Mouse (Mus musculus) embryonic facial prominence, embryonic 15.5 days (tissue): ENCODE measurements around the gene Igdcc4. TPM values are rescaled to one million over a fixed set of nuclear protein-coding genes. Genes with fewer than 3 reads are reported as not detected.

ENCODE experiments used
- ATAC-seq: fragments of 200-750 bp; cut with Nextera tagmentation; 2 replicates; pipeline ENCODE4 v1.8.0; 2017; ENCODE audit warnings: low read depth, moderate TSS enrichment; ENCODE audit not compliant: insufficient number of reproducible peaks, low FRiP score, low TSS enrichment
- H3K27ac ChIP-seq: fragments of 300-500 bp; sonication (generic); replicated peaks from 2 replicates; pipeline ENCODE4 v1.5.1; 2015; ENCODE audit warnings: mild to moderate bottlenecking, inconsistent platforms
- H3K27me3 ChIP-seq: fragments of 300-500 bp; sonication (generic); 2 replicates; pipeline ENCODE4 v1.6.1; 2015; ENCODE audit warnings: inconsistent platforms
- H3K36me3 ChIP-seq: fragments of 300-500 bp; sonication (generic); 2 replicates; pipeline ENCODE4 v1.6.1; 2015; ENCODE audit warnings: mild to moderate bottlenecking, inconsistent platforms
- H3K4me1 ChIP-seq: fragments of 300-500 bp; sonication (generic); 2 replicates; pipeline ENCODE4 v1.6.1; 2015; ENCODE audit warnings: inconsistent platforms
- H3K4me2 ChIP-seq: fragments of 300-500 bp; sonication (generic); replicated peaks from 2 replicates; pipeline ENCODE4 v1.6.1; 2015; ENCODE audit warnings: mild to moderate bottlenecking, inconsistent platforms
- H3K4me3 ChIP-seq: fragments of 300-500 bp; sonication (generic); replicated peaks from 2 replicates; pipeline ENCODE4 v1.5.1; 2015; ENCODE audit warnings: mild to moderate bottlenecking, inconsistent platforms
- H3K9ac ChIP-seq: fragments of 300-500 bp; sonication (generic); 2 replicates; pipeline ENCODE4 v1.6.1; 2015; ENCODE audit warnings: inconsistent platforms
- H3K9me3 ChIP-seq: fragments of 300-500 bp; sonication (generic); replicated peaks from 2 replicates; pipeline ENCODE4 v1.6.1; 2016; ENCODE audit warnings: inconsistent platforms
- WGBS: fragments of 180-500 bp; shearing (Covaris S2); methylation state at CpG from one replicate; pipeline ENCODE4 v1.1.7; 2015; 5-methylcytosine and 5-hydroxymethylcytosine counted together
- polyA plus RNA-seq: library from polyadenylated mRNA; unstranded; fragments of >200 nt; fragmentation: Nextera tagmentation; extraction: Ambion mirVana; gene quantifications from 2 replicates; pipeline ENCODE4 v1.2.1, GENCODE M21; 2015

The Igdcc4 gene
- polyA plus RNA-seq, 1 experiment from 2014 or later = 38.4 TPM

DNA sequence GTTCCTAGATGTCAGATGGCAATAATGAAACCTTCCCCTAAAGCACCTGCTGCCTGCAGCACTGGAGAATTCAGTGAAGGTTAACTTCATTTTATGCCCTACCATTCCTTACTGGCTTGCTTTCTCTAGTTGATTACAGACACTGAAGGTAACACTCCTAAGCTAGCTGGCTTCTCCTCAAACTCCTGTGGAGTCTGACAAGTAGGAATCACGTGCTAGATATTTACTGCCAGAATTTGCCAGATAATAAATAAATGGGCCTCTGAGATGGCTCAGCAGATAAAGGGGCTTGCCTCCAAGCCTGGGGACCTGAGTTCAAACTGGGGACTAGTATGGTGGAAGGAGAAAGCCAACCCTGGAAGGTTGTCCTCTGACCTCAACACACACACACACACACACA is 14.5 kb upstream of the Igdcc4 start:
- no peak overlapping the region for H3K27ac ChIP-seq
- no peak overlapping the region for H3K4me3 ChIP-seq
- no peak overlapping the region for H3K9ac ChIP-seq
- H3K36me3 ChIP-seq = peaks cover 17% of the 10 kb centered on the region
- 0 out of 2 replicates have a peak, but pooled peaks cover 4% of the 10 kb centered on the region for H3K4me1 ChIP-seq
- WGBS = 50% methylated on average over 1 of the region's 1 CpGs
- H3K9me3 ChIP-seq = no peaks in the 10 kb centered on the region
- H3K4me2 ChIP-seq = no peak overlapping the region
- ATAC-seq = no peak
- no peaks in the 10 kb centered on the region for H3K27me3 ChIP-seq

GRCm38 (mm10) chr9:65087490-65087889 is 13.8 kb upstream of the Igdcc4 start:
- no peak overlapping the region for H3K9ac ChIP-seq
- no peak overlapping the region for H3K27ac ChIP-seq
- H3K4me2 ChIP-seq = no peak overlapping the region
- no peaks in the 10 kb centered on the region for H3K27me3 ChIP-seq
- H3K9me3 ChIP-seq = no peaks in the 10 kb centered on the region
- 0 out of 2 replicates have a peak, but pooled peaks cover 4% of the 10 kb centered on the region for H3K4me1 ChIP-seq
- ATAC-seq = no peak
- H3K4me3 ChIP-seq = no peak overlapping the region
- peaks cover 10% of the 10 kb centered on the region for H3K36me3 ChIP-seq
- WGBS = 17% methylated on average over 5 of the region's 5 CpGs

DNA sequence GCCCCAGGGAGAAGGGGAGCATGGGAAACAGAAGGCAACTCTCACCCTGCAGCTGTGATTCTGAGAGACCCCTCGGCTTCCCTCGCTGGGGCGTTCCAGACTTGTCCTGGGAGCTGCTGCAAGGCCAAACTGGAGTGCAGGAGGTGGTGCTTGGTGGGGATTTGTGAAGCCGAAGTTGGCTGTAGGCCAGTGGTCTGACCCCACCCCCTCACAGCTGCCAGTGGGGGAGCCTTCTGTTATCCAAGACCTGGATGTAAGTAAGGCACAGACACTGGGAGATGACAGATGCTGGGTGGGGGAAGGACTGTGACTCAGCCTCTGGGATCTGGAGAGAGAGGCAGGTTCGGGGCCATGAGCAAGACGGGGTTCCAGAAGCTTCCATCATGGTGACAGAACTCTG is 7.0 kb upstream of the Igdcc4 start:
- WGBS = 27% methylated on average over 6 of the region's 6 CpGs
- Histone ChIP-seq H3K27me3 (no peaks in the 10 kb centered on the region), H3K36me3 (no peaks in the 10 kb centered on the region), H3K4me3 (no peak overlapping the region), H3K27ac (0 out of 2 replicates have a peak overlapping the region, but pooled peaks have one; percentile 1), H3K4me2 (no peak overlapping the region), H3K9me3 (no peaks in the 10 kb centered on the region), H3K9ac (no peak overlapping the region), H3K4me1 (peaks cover 6% of the 10 kb centered on the region; the same call in 1 of the 2 replicates)
- peak; percentile 75 for ATAC-seq

GRCm38 (mm10) chr9:65101686-65102376 is 545 bp downstream of the Igdcc4 start:
- peak overlapping the region; percentile 93 for H3K9ac ChIP-seq
- no peaks in the 10 kb centered on the region for H3K9me3 ChIP-seq
- peak overlapping the region; percentile 81 for H3K4me3 ChIP-seq
- peak overlapping the region; percentile 89 for H3K27ac ChIP-seq
- under 1% methylated on average over 39 of the region's 39 CpGs for WGBS
- H3K4me2 ChIP-seq = peak overlapping the region; percentile 94
- no peaks in the 10 kb centered on the region for H3K27me3 ChIP-seq
- ATAC-seq = peak; percentile 69
- peaks cover 36% of the 10 kb centered on the region for H3K4me1 ChIP-seq
- H3K36me3 ChIP-seq = no peaks in the 10 kb centered on the region

DNA sequence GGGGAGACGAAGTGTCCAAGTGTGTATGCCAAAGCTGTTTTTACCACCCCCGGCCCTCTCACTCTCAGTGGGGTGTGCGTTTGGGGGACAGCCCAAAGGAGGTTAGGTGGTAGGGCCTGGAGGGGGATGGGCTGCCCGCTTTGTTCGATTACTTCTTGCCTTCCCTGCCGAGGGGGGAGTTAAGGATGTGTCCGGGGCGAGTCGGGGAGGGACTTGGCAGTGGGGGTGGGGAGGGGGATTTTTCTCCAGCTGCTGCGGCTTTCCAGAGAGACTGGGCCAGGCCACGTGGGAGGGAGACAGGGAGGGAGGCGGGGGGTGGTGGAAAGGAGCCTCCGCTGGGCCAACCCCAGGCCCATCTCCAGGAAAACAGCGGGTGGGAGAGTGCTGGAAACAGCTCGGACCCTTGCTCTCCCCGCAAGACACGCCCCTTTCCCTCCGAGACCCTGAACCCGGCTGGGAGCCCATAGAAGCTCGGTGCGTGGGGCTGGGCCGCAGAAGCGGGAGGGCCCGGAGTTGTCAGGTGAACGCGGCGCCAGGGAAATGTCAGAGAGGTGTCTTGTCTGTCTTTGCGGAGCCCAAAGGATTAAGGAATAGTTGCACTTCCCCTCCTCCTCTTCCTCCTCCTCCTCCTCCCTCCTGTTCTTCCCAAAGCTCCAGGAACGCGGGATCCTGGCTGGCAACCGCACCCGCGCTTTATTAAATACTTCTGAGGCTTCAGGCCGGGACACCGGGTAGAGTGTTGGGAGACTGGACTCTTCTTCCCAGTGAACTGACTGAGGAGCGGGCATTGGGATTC is 1.3 kb downstream of the Igdcc4 start:
- Histone ChIP-seq H3K27ac (peak overlapping the region; percentile 89), H3K4me2 (peak overlapping the region; percentile 94), H3K4me1 (peaks cover 40% of the 10 kb centered on the region), H3K9me3 (no peaks in the 10 kb centered on the region), H3K36me3 (no peaks in the 10 kb centered on the region), H3K4me3 (peak overlapping the region; percentile 81), H3K27me3 (no peaks in the 10 kb centered on the region), H3K9ac (peak overlapping the region; percentile 93)
- peak; percentile 82 for ATAC-seq
- whole genome bisulfite sequencing = 2% methylated on average over 36 of the region's 36 CpGs

DNA sequence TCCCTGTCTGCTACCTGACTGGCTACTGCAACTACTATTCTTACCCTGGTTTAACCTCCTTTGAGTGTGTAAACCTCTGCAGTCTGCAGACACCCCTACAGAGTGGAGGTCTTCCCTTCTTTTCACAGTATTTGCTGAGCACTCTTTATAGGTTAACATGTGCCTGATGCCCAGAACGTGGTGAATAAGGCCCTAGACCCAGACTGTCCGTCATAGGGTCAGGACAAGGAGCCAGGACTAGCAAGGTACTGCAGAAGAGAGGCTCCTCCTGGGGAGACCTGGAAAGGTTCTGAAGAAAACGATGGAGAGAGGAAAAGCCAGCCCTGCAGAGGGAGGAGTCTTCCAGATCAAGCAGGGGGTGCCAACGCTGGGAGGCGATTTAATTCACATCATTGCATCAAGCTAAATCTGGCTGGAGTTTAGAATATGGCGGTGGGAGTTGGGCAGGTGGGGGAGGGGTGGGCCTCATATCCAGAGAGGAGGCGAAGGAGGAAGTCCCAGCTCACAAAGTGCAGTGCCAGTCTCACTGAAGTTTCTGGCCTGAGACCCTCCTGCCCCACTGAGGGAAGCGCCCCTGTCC is 2.0 kb downstream of the Igdcc4 start:
- 19% methylated on average over 8 of the region's 8 CpGs for WGBS
- Histone ChIP-seq H3K4me1 (peaks cover 47% of the 10 kb centered on the region), H3K9me3 (no peaks in the 10 kb centered on the region), H3K4me2 (peak overlapping the region; percentile 94), H3K27ac (peak overlapping the region; percentile 89), H3K9ac (peak overlapping the region; percentile 93), H3K4me3 (peak overlapping the region; percentile 81), H3K27me3 (no peaks in the 10 kb centered on the region), H3K36me3 (no peaks in the 10 kb centered on the region)
- no peak for ATAC-seq

- Histone ChIP-seq H3K4me1 (peaks cover 61% of the 10 kb centered on the region), H3K9me3 (no peaks in the 10 kb centered on the region)
Measured at GRCm38 (mm10) chr9:65106821-65107220, 5.5 kb downstream of the Igdcc4 start.

DNA sequence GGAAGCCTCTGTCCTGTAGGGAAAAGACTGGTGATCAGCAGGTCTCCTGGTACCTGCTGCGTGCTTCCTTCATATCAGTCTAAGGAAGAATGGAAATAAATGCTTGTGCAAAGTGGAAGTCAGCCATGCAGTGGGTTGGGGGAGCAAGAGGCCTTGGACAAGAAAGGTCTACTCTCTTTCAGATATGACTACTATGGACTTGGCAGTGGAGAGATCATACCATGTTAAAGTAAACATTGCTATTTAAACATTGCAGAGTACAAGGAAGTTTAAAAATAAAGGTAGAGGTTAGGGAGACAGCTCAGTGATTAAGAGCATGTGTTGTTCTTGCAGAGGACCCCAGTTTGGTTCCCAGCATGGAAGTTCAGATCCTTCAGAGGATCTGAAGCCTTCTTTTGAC is 6.6 kb downstream of the Igdcc4 start:
- peaks cover 56% of the 10 kb centered on the region for H3K4me1 ChIP-seq
- no peaks in the 10 kb centered on the region for H3K9me3 ChIP-seq
- 80% methylated on average over 1 of the region's 1 CpGs for WGBS
- H3K36me3 ChIP-seq = no peaks in the 10 kb centered on the region
- no peak overlapping the region for H3K4me3 ChIP-seq
- no peak overlapping the region for H3K27ac ChIP-seq
- ATAC-seq = no peak
- H3K9ac ChIP-seq = no peak overlapping the region
- no peak overlapping the region for H3K4me2 ChIP-seq
- H3K27me3 ChIP-seq = no peaks in the 10 kb centered on the region

More at GRCm38 (mm10) chr9:65106821-65107220, 5.5 kb downstream of the Igdcc4 start:
- no peaks in the 10 kb centered on the region for H3K27me3 ChIP-seq
- no peak overlapping the region for H3K9ac ChIP-seq
- no peak overlapping the region for H3K4me2 ChIP-seq
- 71% methylated on average over 4 of the region's 4 CpGs for WGBS
- ATAC-seq = no peak
- peak overlapping the region; percentile 19; the same call in 1 of the 2 replicates for H3K27ac ChIP-seq
- no peak overlapping the region for H3K4me3 ChIP-seq
- no peaks in the 10 kb centered on the region for H3K36me3 ChIP-seq

DNA sequence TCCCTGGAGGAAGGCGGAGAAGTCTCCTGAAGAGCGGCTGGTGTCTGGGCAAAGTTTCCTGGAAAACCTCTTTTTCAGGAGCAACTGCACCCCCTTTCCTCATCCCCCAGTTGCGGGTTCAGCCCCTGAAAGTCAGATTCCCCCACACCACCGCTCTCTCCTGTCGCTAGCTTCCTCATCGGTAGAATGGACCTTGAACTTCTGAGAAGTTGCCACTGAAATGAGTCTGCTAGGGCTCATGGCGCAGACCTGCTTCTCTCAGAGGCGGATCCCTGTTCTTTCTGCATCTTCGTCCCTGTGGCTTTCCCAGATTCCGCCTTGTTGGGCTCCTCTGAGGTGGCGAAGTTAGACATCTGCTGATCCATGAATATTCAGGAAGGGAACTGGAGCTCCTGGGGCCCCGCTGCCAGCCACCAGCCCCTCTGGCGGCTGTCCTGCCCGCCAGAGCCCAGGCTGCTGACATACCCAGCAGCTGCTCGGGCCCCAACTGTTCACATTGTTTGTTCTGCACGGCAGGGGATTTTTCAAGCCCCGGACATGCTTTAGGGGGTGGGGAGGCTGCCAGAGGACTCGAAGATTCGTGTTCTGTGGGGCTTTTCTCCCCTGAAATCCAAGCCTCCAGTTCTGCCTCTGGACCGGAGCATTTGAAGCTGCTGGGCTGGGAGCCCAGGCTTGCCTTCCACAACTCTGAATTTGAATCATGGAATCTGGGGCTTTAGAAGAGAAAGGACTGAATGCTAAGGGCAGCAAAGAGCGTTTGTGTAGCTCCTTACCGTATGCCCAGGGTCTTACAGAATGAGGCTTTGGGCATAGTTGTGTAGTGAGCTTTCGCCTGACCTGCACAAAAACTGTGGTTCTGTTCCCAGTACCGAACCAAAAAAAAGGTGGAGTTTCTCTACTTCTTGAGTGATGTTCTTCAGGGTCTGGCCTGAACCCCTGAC is 8.1 kb downstream of the Igdcc4 start:
- Histone ChIP-seq H3K27me3 (no peaks in the 10 kb centered on the region), H3K9ac (no peak overlapping the region; the same call in 1 of the 2 replicates), H3K9me3 (no peaks in the 10 kb centered on the region), H3K36me3 (peaks cover 10% of the 10 kb centered on the region), H3K27ac (peak overlapping the region; percentile 91), H3K4me2 (peak overlapping the region; percentile 43), H3K4me1 (peaks cover 43% of the 10 kb centered on the region), H3K4me3 (peak overlapping the region; percentile 18)
- 9% methylated on average over 24 of the region's 24 CpGs for WGBS
- ATAC-seq = peak; percentile 80

DNA sequence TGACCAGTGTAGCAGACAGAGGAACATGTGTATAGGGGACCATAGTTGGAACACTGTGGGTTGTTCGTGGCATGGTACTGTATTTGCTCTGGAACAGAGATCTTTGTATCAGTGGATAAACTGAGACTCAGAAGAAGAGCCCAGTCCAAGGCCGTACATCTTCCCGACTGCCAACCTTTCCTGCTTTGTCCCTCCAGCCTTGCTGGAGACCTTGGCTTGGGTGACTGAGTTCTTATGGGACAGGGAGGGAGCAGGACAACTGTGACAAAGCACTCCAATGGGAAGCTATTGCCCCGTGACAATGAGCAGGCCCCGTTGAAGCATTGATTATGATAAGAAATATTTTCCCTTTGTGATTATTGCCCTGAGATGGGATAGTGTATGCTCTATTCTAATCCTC is 10.4 kb downstream of the Igdcc4 start:
- no peak for ATAC-seq
- no peaks in the 10 kb centered on the region for H3K27me3 ChIP-seq
- H3K4me1 ChIP-seq = peaks cover 33% of the 10 kb centered on the region
- WGBS = 86% methylated on average over 5 of the region's 5 CpGs
- H3K4me3 ChIP-seq = no peak overlapping the region
- H3K36me3 ChIP-seq = peaks cover 18% of the 10 kb centered on the region
- no peak overlapping the region for H3K4me2 ChIP-seq
- no peak overlapping the region for H3K9ac ChIP-seq
- H3K9me3 ChIP-seq = no peaks in the 10 kb centered on the region
- H3K27ac ChIP-seq = no peak overlapping the region
